Mouse (Mus musculus): ENCODE results near the gene Kdm1a. TPM values are rescaled to one million over a fixed set of nuclear protein-coding genes. Genes with fewer than 3 reads are reported as not detected.

Gene Kdm1a
- total RNA-seq, 2 experiments from 2014 or later = 23.1 to 34.8 TPM

DNA sequence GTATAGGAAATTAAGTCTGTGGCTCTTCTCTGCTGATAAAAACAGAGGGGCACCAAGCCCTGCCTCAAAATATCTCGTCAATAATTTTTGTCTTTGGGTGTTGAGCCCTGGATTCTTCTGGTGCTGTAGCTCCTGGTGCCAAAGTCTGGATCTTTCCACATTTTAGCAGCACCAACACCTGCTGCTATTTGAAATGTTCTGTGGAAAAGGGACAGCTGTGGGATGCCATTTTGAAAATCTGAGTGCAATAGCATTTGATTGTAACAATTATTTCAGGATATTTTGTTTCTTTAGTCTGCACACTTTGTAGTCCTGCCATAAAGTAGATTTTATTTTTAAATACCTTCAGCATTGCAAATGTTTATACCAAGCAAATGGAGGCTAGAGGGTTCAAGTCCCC is 54.8 kb downstream of the Kdm1a start:
- ATAC-seq (replicated peaks; ENCODE audit: low FRiP score, poor library complexity, severe bottlenecking) = no peak

DNA sequence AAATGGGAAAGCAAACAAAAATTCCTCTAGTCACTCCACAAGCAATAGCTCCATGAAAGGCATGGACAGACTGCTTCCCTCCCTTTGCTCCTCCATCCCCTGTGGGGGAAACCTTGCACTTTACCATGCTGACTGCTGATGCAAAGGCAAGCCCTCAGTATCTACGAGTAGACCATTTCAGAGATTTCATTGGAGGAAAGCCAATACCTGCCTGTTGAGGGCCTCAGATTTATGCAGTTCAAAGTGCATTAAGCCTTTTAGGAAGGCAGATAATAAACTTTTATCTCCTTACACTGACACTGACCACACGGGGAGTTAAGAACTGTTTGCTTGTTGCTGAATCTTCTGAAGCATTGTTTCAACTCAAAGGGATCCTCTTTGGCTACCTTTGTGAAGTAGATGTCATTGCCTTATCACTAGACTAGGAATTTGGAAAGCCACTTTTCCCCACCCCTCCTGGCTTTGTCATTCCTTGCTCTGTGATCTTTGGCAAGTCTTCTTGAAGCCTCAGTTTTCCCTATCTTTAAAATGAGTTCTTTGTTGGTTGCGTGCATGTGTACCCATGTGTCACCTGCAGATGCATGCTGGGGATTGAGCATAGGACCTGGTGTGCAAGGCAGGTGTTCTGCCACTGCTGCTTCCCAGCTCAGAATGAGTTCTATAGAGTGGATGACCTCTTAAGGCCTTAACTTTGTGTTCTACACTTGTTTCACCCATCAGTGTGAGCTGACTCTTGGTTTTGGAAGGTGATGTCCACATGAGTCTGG is 56.1 kb downstream of the Kdm1a start:
- no peak for ATAC-seq (replicated peaks; ENCODE audit: low FRiP score, poor library complexity, severe bottlenecking)

DNA sequence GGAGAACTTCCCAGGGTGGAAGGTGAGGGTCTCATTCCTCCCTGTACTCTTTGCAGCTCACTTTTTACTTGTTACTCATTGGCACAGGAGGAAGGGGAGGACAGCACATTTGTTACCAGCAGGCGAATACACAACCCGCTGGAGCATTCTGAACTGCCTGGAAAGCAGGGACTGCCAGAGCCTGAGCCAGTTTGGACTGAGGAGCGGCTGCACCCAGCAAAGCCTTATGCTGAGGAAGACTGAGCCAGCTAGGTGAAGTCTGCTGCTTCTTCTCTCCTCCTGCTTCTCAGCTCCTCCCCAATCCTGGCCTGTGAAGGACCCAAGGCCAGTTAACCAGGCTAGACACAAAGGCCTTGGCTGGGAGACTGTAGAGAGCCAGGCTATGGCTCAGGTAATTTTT is 57.4 kb downstream of the Kdm1a start:
- ATAC-seq (replicated peaks; ENCODE audit: low FRiP score, poor library complexity, severe bottlenecking) = no peak

DNA sequence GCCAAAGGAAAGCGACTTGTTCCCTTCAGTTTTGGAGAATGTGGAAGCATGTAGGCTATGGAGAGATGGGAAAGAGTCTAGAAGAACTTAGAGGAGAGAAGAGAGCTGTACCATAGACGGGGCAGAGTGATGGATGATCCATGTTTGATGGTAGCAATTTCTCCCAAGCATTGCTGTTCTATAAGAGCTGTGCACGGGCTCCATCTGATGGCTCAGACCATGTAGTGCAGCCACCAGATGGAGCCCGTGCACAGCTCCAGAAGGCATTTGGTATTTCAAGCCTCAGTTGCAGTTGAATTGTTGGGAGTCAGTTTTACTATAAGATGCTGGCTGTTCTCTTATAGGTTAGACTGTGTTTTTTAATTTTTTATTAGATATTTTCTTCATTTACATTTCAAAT is 76.1 kb downstream of the Kdm1a start:
- ATAC-seq (replicated peaks; ENCODE audit: low FRiP score, poor library complexity, severe bottlenecking) = peak; percentile 78; the same call in 1 of the 2 replicates

DNA sequence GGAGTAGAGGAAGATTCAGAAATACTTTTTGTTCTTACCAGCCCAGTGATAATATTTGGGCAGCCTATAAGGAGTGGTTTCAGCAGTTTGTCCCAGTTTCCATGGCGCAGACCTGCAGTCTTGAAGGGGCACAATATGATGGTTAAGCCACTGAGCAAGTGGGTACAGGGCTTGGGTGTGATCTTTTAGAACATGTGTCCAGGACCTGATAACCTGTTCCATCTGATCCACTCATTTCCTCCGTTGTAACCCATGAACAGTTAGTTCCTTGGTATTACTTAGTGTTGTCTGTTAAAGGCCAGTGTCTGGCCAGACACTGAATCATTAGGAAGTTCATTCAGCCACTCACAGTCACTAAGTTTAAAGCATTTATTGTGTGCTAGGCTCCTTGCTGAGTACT is 78.2 kb downstream of the Kdm1a start:
- ATAC-seq (replicated peaks; ENCODE audit: low FRiP score, poor library complexity, severe bottlenecking) = peak; percentile 64; the same call in 1 of the 2 replicates

GRCm38 (mm10) chr4:136521898-136522297 is 80.6 kb downstream of the Kdm1a start:
- no peak for ATAC-seq (replicated peaks; ENCODE audit: low FRiP score, poor library complexity, severe bottlenecking)

DNA sequence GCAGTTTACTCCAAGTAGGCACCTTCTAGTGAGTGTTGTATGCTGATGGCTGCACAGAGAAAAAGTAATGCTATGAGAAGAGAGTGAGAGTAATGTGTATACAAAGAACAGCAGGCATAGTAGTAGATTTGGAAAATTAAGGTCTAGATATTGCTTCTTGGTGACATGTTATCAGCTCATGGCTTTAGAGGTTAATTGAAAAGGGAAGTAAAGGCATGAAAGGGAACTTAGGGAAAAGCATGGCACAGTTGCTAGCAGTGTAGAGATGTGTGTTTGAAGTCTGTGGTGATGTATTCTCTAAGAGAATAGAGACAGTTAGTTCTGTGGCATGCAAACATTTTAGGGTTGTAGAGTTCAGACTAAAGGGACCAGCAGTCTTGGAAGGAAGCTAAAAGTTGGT is 82.7 kb downstream of the Kdm1a start:
- no peak for ATAC-seq (replicated peaks; ENCODE audit: low FRiP score, poor library complexity, severe bottlenecking)

GRCm38 (mm10) chr4:136518576-136518975 is 83.9 kb downstream of the Kdm1a start:
- no peak for ATAC-seq (replicated peaks; ENCODE audit: low FRiP score, poor library complexity, severe bottlenecking)

DNA sequence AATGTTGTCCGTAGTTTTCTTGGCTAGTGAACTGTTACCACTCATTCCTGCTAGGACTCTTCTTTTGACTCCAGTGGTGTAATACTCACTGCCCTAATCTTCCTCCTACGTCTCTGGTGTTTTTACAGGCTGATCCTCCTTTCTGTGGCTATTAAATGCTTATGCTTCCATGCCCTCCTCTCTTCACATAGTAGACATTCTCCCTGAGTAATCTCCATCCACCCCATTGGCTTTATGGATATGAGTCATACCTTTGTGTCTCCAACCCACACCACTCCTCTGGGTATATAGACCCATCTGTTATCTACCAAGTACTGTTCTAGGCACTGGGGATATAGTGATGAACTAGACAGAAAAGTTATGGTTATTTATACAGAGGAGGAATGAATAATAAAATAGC is 84.4 kb downstream of the Kdm1a start:
- ATAC-seq (replicated peaks; ENCODE audit: low FRiP score, poor library complexity, severe bottlenecking) = no peak

DNA sequence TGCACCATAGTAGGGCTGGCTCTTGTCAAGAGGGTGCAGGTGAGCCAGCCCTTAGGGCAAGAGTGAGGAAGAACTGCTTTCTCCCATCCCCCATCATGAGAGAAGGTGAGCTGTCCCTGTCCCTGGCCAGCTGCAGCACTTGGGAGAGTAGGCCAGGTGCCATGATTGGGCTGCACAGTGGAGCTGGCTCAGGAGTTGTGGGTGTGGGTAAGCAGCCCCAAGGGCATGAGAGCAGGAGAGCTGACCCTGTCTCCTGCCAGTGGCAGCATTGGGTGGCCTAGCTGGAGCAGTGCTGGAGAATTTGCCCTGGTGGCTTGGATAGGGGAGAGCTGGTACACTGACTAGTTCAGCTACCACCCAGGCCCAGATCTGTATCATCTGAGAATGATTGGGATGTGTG is 89.6 kb downstream of the Kdm1a start:
- no peak for ATAC-seq (replicated peaks; ENCODE audit: low FRiP score, poor library complexity, severe bottlenecking)

GRCm38 (mm10) chr4:136511708-136512107 is 90.8 kb downstream of the Kdm1a start:
- no peak for ATAC-seq (replicated peaks; ENCODE audit: low FRiP score, poor library complexity, severe bottlenecking)

GRCm38 (mm10) chr4:136509857-136510256 is 92.7 kb downstream of the Kdm1a start:
- ATAC-seq (replicated peaks; ENCODE audit: low FRiP score, poor library complexity, severe bottlenecking) = no peak

DNA sequence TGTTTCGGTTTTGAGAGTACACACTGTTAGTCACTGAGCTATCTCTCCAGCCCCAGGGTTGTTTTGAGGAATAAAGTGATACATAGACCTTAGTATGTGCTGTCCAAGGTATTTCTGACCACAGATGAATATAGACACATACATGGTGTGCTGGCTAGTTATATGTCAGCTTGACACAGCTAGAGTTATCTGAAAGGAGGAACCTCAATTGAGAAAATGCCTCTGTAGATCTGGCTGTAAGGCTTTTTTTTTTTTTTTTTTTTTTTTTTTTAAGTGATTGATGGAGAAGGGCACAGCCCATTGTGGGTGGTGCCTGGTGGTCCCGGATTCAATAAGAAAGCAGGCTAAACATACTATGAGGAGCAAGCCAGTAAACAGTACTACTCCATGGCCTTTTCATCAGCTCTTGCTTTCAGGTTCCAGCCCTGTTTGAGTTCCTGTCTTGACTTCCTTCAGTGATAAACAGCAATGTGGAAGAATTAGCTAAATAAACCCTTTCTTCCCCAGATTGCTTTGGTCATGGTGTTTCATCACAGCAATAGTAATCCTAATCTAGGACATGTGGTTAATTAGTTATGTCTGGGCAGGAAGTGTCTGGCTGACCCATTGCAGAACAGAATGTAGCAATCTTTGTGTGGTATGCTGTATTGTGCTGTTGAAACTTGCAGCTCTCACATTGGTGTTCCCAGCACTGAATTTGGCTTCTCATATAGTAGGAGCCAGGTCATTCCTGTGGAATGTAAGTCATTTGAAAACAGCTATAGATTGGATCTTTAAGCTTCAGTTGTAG is 96.9 kb downstream of the Kdm1a start:
- ATAC-seq (replicated peaks; ENCODE audit: low FRiP score, poor library complexity, severe bottlenecking) = no peak

Other genes with a start within 250 kb of the Kdm1a start
- gene Htr1d, start 179.2 kb downstream of the Kdm1a start, total RNA-seq (2015; ENCODE audit: low replicate concordance) = not detected in 2 replicates
- gene Htr1d, start 179.2 kb downstream of the Kdm1a start, total RNA-seq (2017; ENCODE audit: low replicate concordance) = not detected in 2 replicates
- gene 6030445D17Rik, start 140.5 kb downstream of the Kdm1a start, total RNA-seq (2015; ENCODE audit: low replicate concordance) = not detected in 2 replicates
- not detected in 2 replicates for gene 6030445D17Rik, start 140.5 kb downstream of the Kdm1a start, total RNA-seq (2017; ENCODE audit: low replicate concordance)
- gene Luzp1, start 133.0 kb downstream of the Kdm1a start, total RNA-seq (2015; ENCODE audit: low replicate concordance) = 0.42 and 1.2 TPM in 2 replicates
- gene Luzp1, start 133.0 kb downstream of the Kdm1a start, total RNA-seq (2017; ENCODE audit: low replicate concordance) = 1.0 and 10.7 TPM in 2 replicates
- gene Tex46, start 7.7 kb upstream of the Kdm1a start, total RNA-seq (2015; ENCODE audit: low replicate concordance) = not detected in 2 replicates
- not detected in 2 replicates for gene Tex46, start 7.7 kb upstream of the Kdm1a start, total RNA-seq (2017; ENCODE audit: low replicate concordance)
- gene Lactbl1, start 19.9 kb upstream of the Kdm1a start, total RNA-seq (2015; ENCODE audit: low replicate concordance) = not detected in 2 replicates
- gene Lactbl1, start 19.9 kb upstream of the Kdm1a start, total RNA-seq (2017; ENCODE audit: low replicate concordance) = not detected in 2 replicates
- gene Ephb2, start 233.3 kb upstream of the Kdm1a start, total RNA-seq (2015; ENCODE audit: low replicate concordance) = not detected in 2 replicates
- 0.09 and 1.4 TPM in 2 replicates for gene Ephb2, start 233.3 kb upstream of the Kdm1a start, total RNA-seq (2017; ENCODE audit: low replicate concordance)